ENCODE assay signal across 14 mouse cellular contexts in the genomic region with DNA sequence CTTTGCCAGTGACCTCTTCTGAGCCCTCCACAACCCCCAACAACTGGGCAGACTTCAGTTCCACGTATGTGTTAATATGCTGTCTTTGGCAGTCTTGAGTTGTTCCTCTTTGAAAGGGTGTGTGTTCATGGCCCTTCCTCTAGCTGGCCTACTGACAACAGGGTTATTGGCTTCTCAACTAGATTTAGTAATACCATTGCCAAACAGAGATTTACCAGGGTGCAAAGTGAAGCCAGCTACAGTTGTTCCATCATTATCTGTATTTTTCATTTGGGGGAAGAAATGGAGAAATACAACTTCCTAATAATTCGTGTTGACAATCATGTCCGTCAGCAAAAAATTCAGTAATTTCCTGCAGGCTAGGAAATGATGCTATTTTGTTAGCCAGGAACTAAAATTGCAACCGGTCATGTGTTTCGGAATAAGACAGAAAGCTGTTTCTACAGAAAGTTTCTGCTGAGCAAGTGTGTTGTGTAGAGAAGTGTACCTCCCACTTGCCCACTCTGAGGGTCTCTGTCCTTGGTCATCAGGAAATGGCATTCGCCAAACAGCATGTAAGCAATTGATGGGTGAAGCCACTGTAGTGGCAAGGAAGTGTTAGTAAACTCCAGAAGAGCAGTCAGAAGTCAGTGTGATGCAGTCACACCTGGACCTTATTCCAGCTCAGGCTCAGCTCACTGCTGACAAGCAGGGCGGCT.
A peak's percentile ranks its signal among the peaks of the same experiment; 100 is the strongest.
DNase-seq lines count a peak whose midpoint lies in the region; ATAC-seq and TF ChIP-seq lines count a peak whose summit lies in the region.
"Had no signal": no experiment of that assay in that cellular context is flagged by ENCODE, and none has a peak within 500 bp of the region (broad histone marks: within the 10 kb centered on the region; RNA-seq: fewer than 3 reads in every experiment).

No protein-coding gene starts in this region.

- no peaks in the 10 kb centered on the region for H3K9me3 ChIP-seq in limb, embryonic 13.5 days
- no peaks in the 10 kb centered on the region for H3K9me3 ChIP-seq in limb, embryonic 10.5 days (replicated peaks)
- no peaks in the 10 kb centered on the region for H3K9me3 ChIP-seq in liver, embryonic 15.5 days (replicated peaks)
- no peaks in the 10 kb centered on the region for H3K9me3 ChIP-seq in midbrain, embryonic 14.5 days (ENCODE audit: control insufficient read depth, low read length)
- H3K9me3 ChIP-seq: forebrain, embryonic 13.5 days had no signal

- no peak for TF ChIP-seq CTCF in bone marrow, adult 2 months (IDR thresholded peaks at IDR 0.05; ENCODE audit: control insufficient read depth, insufficient read depth, low read length)

- no peak for TF ChIP-seq POLR2A in bone marrow, adult 2 months (IDR thresholded peaks at IDR 0.05; ENCODE audit: borderline replicate concordance, control insufficient read depth, low read depth, low read length)

- WGBS in limb, embryonic 13.5 days, result 81% methylated on average over 7 of the region's 7 CpGs
- 93% methylated on average over 7 of the region's 7 CpGs for WGBS in limb, embryonic 10.5 days
- 59% methylated on average over 7 of the region's 7 CpGs for WGBS in bone marrow, adult 2 months
- 73% methylated on average over 7 of the region's 7 CpGs for WGBS in liver, embryonic 15.5 days (ENCODE audit: insufficient replicate concordance)
- 98% methylated on average over 7 of the region's 7 CpGs for WGBS in midbrain, embryonic 14.5 days

- H3K27ac ChIP-seq in limb, embryonic 13.5 days, result peak overlapping the region; percentile 74
- no peak overlapping the region for H3K27ac ChIP-seq in limb, embryonic 10.5 days
- H3K27ac ChIP-seq in bone marrow, adult 2 months (ENCODE audit: control insufficient read depth, insufficient read depth, low read depth, low read length, poor library complexity), result peak overlapping the region; percentile 8; the same call in 1 of the 2 replicates
- peak overlapping the region; percentile 1; the same call in 1 of the 2 replicates for H3K27ac ChIP-seq in liver, embryonic 15.5 days (replicated peaks)
- no peak overlapping the region for H3K27ac ChIP-seq in midbrain, embryonic 14.5 days (replicated peaks; ENCODE audit: low read depth, low read length)
- H3K27ac ChIP-seq: forebrain, embryonic 13.5 days; liver, embryonic 14.5 days had no signal

- no peak overlapping the region for H3K4me2 ChIP-seq in limb, embryonic 13.5 days (replicated peaks)
- H3K4me2 ChIP-seq in liver, embryonic 15.5 days, result no peak overlapping the region
- no peak overlapping the region for H3K4me2 ChIP-seq in midbrain, embryonic 14.5 days (ENCODE audit: low read length)
- H3K4me2 ChIP-seq: forebrain, embryonic 13.5 days; midbrain, embryonic 11.5 days had no signal

- no peaks in the 10 kb centered on the region for H3K27me3 ChIP-seq in limb, embryonic 13.5 days
- no peaks in the 10 kb centered on the region for H3K27me3 ChIP-seq in limb, embryonic 10.5 days (ENCODE audit: low read depth, poor library complexity, severe bottlenecking)
- peaks cover 13% of the 10 kb centered on the region for H3K27me3 ChIP-seq in liver, embryonic 15.5 days
- no peaks in the 10 kb centered on the region for H3K27me3 ChIP-seq in midbrain, embryonic 14.5 days (ENCODE audit: control insufficient read depth, insufficient read depth, low read length)
- H3K27me3 ChIP-seq: forebrain, embryonic 13.5 days had no signal

- ATAC-seq in limb, embryonic 13.5 days (ENCODE audit: low FRiP score, low read depth), result no peak
- ATAC-seq in liver, embryonic 15.5 days (ENCODE audit: insufficient read depth), result no peak
- no peak for ATAC-seq in midbrain, embryonic 14.5 days (ENCODE audit: low FRiP score, low TSS enrichment)
- ATAC-seq: forebrain, embryonic 13.5 days had no signal

- peak; percentile 58 for DNase-seq in gastrocnemius, adult 18-20 months (ENCODE audit: low spot score)
- DNase-seq in gastrocnemius, postnatal 25 days, result no peak
- no peak for DNase-seq in limb, embryonic 10.5 days (ENCODE audit: low spot score)
- no peak for DNase-seq in midbrain, embryonic 14.5 days
- no peak for DNase-seq in frontal cortex, adult 2 months (ENCODE audit: extremely low spot score in 1 of 2, low spot score in 1 of 2)
- DNase-seq: cerebellum, postnatal 14 days; gastrocnemius, postnatal 10 days; right cerebral cortex, postnatal 4 days had no signal

- no peak overlapping the region for H3K4me3 ChIP-seq in limb, embryonic 13.5 days
- H3K4me3 ChIP-seq in limb, embryonic 10.5 days, result no peak overlapping the region
- H3K4me3 ChIP-seq in bone marrow, adult 2 months (replicated peaks; ENCODE audit: control insufficient read depth, low read depth, low read length), result no peak overlapping the region
- H3K4me3 ChIP-seq in liver, embryonic 15.5 days (replicated peaks), result no peak overlapping the region
- H3K4me3 ChIP-seq in midbrain, embryonic 14.5 days (replicated peaks; ENCODE audit: low read depth, low read length), result no peak overlapping the region
- H3K4me3 ChIP-seq: forebrain, embryonic 13.5 days had no signal

- peaks cover 52% of the 10 kb centered on the region for H3K4me1 ChIP-seq in limb, embryonic 13.5 days
- peaks cover 25% of the 10 kb centered on the region for H3K4me1 ChIP-seq in limb, embryonic 10.5 days
- H3K4me1 ChIP-seq in bone marrow, adult 2 months (ENCODE audit: control insufficient read depth, insufficient read depth, low read length), result no peaks in the 10 kb centered on the region; the same call in 1 of the 2 replicates
- H3K4me1 ChIP-seq in liver, embryonic 15.5 days (replicated peaks), result peaks cover 8% of the 10 kb centered on the region
- no peaks in the 10 kb centered on the region for H3K4me1 ChIP-seq in midbrain, embryonic 14.5 days (ENCODE audit: control insufficient read depth, insufficient read depth, low read length)
- H3K4me1 ChIP-seq: forebrain, embryonic 13.5 days had no signal

- no peak overlapping the region for H3K9ac ChIP-seq in limb, embryonic 13.5 days
- H3K9ac ChIP-seq in liver, embryonic 15.5 days, result no peak overlapping the region
- no peak overlapping the region for H3K9ac ChIP-seq in midbrain, embryonic 14.5 days (replicated peaks; ENCODE audit: low read length)
- H3K9ac ChIP-seq: forebrain, embryonic 13.5 days; liver, embryonic 14.5 days had no signal

- H3K36me3 ChIP-seq in limb, embryonic 13.5 days, result peaks cover 57% of the 10 kb centered on the region
- peaks cover 85% of the 10 kb centered on the region for H3K36me3 ChIP-seq in limb, embryonic 10.5 days
- H3K36me3 ChIP-seq in liver, embryonic 15.5 days (replicated peaks), result peaks cover 90% of the 10 kb centered on the region
- H3K36me3 ChIP-seq in midbrain, embryonic 14.5 days (ENCODE audit: control insufficient read depth, insufficient read depth, low read length), result peaks cover 80% of the 10 kb centered on the region

Comparison
In these comparisons a context has a peak if more than half of its experiments do, and no peak if none do; other contexts are left out.
1. H3K27ac ChIP-seq: peak in limb, embryonic 13.5 days (single experiment), bone marrow, adult 2 months (single experiment) and liver, embryonic 15.5 days (single experiment); none in limb, embryonic 10.5 days (single experiment) and midbrain, embryonic 14.5 days (single experiment).